Mouse (Mus musculus): ENCODE measurements around the gene Rhbdf2.
"Not testable (repeated sequence)": the region's sequence is repeated elsewhere in the genome, so short reads cannot be mapped to it uniquely, and the experiment has no call there.

Gene Rhbdf2

DNA sequence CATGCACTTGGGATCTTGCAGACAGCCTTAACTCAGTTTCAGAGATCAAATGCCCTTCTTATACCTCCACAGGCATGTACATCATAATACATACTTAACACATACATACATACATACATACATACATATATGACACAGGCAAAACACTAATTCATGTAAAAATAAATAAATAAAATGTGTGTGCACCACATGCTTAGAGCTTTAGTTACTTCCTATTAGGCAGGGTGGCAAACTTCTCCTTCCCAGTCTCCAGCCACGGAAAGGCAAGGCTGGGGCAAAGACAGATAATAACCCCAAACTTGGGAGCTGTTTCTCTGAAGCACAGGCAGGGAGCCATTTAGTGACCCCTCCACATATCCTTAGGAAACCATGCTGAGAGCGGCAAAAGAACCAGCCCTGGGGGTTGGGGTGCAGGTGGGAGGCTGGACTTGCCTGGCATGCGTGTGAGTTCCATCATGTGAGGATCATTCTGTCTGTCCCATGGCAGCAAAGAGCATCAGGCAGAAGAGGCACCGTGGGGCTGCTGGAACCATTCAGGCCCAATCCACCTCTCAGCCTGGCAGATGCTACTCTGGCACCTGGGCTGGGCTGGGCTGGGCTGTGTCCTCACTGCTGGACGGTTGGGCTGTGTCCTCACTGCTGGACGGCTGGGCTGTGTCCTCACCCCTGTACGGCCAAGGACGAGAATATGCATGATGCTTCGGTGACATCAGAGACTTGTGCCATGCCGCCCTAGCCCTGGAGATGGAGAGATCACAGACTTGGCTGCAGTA lies at the start of gene Rhbdf2:
TSS of gene Rhbdf2 (minus strand) at position 721 of the 773 bp plus-strand sequence.
- no peak for DNase-seq (ENCODE audit: low read depth, low spot score)

DNA sequence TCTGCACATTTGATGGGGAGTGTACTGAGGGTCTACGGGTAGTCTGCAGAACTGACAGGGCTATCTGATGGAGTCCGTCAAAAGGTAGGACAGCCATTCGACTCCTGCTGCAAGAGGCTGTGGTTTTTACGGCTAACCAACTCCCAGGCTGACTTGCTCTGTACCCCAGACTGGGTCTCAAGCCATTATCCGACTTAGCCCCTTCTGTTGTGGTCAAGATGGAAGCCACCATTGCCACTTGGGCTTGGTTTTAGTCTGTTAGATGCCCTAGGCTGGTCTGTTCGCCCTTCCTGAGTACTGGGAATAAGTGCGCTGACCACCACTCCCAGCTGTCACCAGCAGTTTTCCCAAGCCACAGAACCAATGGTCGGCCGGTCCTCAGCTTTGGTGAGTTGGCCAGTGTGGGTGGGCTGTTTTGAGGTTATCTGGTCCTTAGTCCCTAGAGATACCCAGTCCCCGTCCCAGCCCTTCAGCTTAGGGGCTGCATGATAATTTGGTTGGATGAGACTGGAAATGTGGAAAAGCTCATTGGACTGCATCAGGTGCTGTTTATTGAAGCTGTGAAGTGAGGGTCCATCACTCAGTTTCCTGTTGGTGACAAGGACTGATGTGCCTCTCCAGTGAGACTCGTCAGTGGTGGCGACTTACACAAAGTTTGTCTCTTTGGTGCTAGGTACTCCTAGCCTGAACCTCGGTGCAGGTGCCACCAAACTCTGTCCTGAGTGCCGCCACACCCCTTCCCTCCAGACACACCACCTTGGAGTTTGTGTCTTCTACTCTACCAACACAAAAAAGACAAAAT lies 49.6 kb upstream of the Rhbdf2 start:
- DNase-seq (ENCODE audit: low read depth, low spot score): no peak

GRCm38 (mm10) chr11:116675429-116675828 lies 48.6 kb upstream of the Rhbdf2 start:
- not testable (repeated sequence) for DNase-seq (ENCODE audit: low read depth, low spot score)

DNA sequence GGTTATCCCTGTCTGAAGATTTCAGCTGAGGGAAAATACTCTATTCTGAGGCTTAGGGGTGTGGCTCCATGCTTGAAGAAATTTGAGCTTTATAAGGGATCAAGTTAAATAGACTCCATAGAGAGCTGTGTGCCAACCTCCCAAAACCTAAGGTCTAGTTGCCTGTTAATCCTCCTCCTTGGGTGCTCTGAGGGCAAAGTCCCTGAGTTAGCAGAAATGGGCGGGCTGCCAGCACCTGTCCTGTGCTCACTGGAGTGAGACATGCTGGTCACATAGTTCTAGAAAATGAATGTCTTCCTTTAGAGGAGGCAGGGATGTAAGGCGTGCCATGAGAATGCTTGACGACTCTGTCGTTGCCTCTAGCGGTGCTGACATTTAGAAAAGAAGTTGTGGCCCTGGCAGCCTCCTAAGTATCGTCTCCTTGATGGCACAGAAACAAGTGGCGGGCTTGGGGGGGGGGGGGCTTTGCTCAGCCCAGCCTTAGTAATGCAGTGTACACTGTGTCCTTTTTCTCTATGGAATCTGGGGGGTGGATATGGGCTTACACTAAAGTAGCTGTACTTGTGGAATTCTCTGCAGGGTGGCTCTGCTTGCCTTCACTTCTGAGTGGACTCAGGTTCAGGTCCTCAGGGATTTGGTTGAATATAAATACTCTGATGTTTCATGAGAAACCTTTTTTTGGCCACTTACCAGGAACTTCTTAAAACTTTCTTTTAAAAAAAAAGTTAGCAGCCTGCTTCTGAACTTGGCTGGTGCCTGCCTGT lies 48.0 kb upstream of the Rhbdf2 start:
- DNase-seq (ENCODE audit: low read depth, low spot score): no peak

- no peak for DNase-seq (ENCODE audit: low read depth, low spot score)
These were observed 46.6 kb upstream of the Rhbdf2 start for GRCm38 (mm10) chr11:116673410-116673809.

- peak; percentile 41 for DNase-seq (ENCODE audit: low read depth, low spot score)
These were observed 45.8 kb upstream of the Rhbdf2 start for GRCm38 (mm10) chr11:116672595-116672994.

- no peak for DNase-seq (ENCODE audit: low read depth, low spot score)
These were observed 45.1 kb upstream of the Rhbdf2 start for GRCm38 (mm10) chr11:116671845-116672434.

DNA sequence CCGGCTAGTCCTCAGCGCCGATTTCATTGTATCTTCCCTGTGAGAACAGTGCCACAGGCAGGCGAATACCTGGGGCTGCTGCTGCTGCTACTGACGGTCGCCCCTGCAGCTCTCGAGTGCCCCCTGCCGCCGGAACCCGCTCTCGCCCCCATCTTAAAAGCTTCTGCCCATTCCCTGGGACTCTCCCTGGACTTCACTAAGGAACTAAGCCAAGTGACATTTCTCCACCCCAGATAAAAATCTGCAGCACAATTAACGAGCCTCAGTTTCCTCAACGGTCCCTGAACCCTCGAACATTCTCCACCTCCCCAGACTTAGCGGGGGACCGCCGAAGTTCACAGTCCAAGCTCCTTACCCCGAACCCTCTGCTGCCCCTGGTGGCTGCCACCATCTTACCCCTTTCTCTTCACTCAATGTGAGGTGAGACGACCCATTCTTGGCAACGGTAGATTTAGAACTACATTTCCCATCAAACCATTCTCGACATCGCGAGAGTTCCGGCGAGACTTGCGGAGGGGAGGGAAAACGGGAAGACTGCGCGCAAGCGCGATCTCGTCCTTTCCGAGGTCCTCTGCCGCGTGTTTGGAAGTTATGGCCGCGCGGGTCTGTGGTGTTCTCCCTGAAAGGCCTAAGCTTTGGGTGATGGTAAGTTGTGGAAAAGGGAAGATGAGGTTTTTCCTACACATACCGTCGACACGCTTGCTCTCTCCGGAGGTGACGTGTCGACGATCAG lies 44.5 kb upstream of the Rhbdf2 start:
- DNase-seq (ENCODE audit: low read depth, low spot score): peak; percentile 99

DNA sequence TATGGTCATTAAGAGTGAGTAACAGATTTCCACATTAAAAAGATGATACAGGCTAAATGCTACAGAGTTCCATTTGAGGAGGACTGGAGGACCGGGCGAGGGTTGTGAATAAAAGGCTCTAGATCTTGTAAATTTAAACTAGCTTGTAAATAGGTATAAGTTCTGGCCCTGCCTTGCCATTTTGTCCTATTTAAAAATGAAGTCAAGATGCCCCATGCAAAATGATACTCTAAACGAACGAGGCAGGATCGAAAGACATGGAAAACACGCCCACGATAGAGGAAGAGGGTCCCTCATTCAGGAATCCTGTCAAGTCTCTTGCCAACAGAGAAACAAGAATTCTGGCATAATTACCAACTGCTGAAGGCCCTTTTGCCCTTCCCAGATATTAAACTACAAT lies 43.6 kb upstream of the Rhbdf2 start:
- no peak for DNase-seq (ENCODE audit: low read depth, low spot score)

DNA sequence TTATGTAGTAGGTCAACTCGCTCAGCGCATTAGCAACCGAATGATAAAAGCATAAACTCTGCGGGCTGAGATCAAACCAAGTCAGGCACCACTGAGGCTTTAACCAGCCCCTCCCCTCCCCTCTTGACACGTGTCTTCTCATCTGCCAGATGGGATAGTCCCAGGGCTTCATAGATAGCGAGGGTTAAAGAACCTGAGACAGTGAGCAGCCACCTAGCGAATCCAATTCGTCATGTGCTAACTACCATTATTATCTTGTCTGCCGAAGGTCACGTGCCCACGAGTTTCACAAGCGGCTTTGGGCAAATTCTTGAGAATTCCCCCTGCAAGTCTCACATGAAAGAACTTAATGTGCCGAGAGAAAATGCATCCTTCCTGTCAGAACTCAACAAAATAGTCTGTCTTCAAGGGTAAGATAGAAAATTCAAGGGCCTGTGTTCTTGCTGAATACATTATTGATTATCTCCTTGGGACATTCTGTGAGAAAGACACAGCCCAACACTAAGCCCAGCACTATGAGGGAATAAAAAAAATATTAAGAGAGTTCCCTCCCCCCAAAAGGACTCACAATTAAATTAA lies 43.1 kb upstream of the Rhbdf2 start:
- DNase-seq (ENCODE audit: low read depth, low spot score): peak; percentile 78

DNA sequence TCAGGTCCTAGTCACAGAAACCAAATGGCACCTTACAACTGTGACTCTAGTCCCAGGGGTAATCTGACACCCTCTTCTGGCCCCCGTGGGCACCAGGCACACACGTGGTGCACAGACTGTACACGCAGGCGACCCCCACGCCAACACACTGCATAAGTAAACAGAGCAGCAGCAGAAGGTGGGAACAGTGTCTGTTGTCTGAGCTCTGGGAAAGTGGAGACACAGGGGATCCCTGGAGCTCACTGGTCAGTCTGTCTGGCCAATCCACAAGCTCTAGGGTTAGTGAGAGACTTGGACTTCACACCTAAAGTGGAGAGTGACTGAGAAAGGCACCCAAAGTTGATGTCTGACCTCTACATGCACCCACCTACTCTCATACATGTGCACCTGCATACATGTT lies 42.5 kb upstream of the Rhbdf2 start:
- no peak for DNase-seq (ENCODE audit: low read depth, low spot score)

GRCm38 (mm10) chr11:116668839-116669238 lies 42.0 kb upstream of the Rhbdf2 start:
- DNase-seq (ENCODE audit: low read depth, low spot score): no peak

- DNase-seq (ENCODE audit: low read depth, low spot score): no peak
These were observed 41.6 kb upstream of the Rhbdf2 start for GRCm38 (mm10) chr11:116668381-116668825.

GRCm38 (mm10) chr11:116667930-116668329 lies 41.1 kb upstream of the Rhbdf2 start:
- no peak for DNase-seq (ENCODE audit: low read depth, low spot score)

- not testable (repeated sequence) for DNase-seq (ENCODE audit: low read depth, low spot score)
These were observed 40.2 kb upstream of the Rhbdf2 start for GRCm38 (mm10) chr11:116667012-116667411.

- DNase-seq (ENCODE audit: low read depth, low spot score): no peak
These were observed 39.7 kb upstream of the Rhbdf2 start for GRCm38 (mm10) chr11:116666566-116666965.

- DNase-seq (ENCODE audit: low read depth, low spot score): no peak
These were observed 38.5 kb upstream of the Rhbdf2 start for GRCm38 (mm10) chr11:116665289-116665688.

- DNase-seq (ENCODE audit: low read depth, low spot score): no peak
These were observed 35.1 kb upstream of the Rhbdf2 start for GRCm38 (mm10) chr11:116661948-116662377.

DNA sequence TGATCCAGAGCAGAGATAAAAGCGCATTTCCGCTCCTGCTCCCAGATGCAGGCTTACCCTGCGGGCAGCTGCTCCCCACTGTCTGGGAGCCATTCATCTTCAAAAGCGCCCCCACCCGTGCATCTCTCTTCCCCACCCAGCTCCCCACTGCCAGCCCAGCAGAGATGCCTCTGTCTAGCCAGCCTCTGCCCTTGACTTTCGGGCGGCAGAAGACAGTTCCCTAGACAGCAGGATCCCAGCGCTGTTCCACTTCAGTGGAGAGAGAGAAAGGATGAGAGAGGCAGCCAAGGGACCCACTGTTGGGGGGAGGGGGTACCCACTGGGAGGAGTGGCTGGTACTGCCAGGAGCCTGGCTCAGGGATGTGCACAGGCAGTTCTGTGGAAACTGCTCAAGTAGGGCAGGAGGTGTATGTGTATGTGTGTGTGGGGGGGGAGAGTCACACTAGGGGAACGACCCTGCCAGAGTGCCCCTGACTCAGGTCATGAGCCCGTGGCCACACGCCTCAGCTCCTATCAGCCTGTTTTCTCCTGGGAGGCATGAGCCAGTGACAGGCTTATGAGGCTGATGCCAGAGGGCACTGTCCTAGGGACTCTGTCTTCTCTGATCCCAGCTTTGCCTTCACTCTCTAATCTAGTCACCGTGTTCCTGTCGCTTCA lies 34.6 kb upstream of the Rhbdf2 start:
- DNase-seq (ENCODE audit: low read depth, low spot score): no peak

DNA sequence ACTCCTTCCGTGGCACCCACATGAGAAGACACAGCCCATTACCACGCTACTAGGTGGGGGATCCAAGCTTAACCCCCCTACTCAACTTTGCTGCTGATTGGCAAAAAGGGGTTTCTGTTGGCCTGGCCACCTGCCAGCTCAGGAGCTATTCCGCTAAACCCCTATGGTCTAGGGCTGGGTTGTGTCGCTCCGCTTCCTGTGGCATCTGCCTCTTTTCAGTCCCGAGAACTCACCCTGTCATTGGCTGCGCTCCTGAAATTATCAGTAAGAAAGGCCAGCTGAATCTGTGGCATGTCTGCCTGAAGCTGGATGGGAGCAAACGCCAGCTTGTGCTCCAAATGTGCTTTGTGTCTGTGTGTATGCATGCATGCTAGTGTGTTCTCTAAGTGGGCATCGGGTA lies 33.4 kb upstream of the Rhbdf2 start:
- no peak for DNase-seq (ENCODE audit: low read depth, low spot score)
